Mouse (Mus musculus) lung, adult 2 months (tissue): Measurements from ENCODE around the gene Duox1. TPM values are rescaled to one million over a fixed set of nuclear protein-coding genes. Genes with fewer than 3 reads are reported as not detected.

Experiments
- DNase-seq: peaks from one replicate; pipeline ENCODE4 v3.0.0; 2022
- H3K4me1 ChIP-seq: fragments of 200-500 bp; 2 replicates; pipeline ENCODE4 v1.6.1; 2011; ENCODE audit warnings: low read length; ENCODE audit not compliant: control insufficient read depth, insufficient read depth
- H3K4me3 ChIP-seq: fragments of 200-500 bp; replicated peaks from 2 replicates; pipeline ENCODE3; 2011; ENCODE audit warnings: low read depth, mild to moderate bottlenecking, control low read depth, low read length; ENCODE audit errors: extremely low read depth
- CTCF ChIP-seq: fragments of 200-500 bp; IDR thresholded peaks from 2 replicates; pipeline ENCODE4 v1.5.1; 2011; ENCODE audit warnings: mild to moderate bottlenecking, low read length, control low read depth; ENCODE audit not compliant: insufficient read depth
- POLR2A ChIP-seq: fragments of 200-500 bp; IDR thresholded peaks from 2 replicates; pipeline ENCODE4 v1.6.1; 2011; ENCODE audit warnings: low read depth, mild to moderate bottlenecking, control low read depth, low read length, borderline replicate concordance; ENCODE audit errors: extremely low read depth
- WGBS: fragments of 180-500 bp; shearing (Covaris S2); methylation state at CpG from one replicate; pipeline ENCODE4 v1.1.7; 2018; 5-methylcytosine and 5-hydroxymethylcytosine counted together
- polyA plus RNA-seq: library from polyadenylated mRNA; depleted of rRNA; stranded (reverse); fragments of >200 nt; gene quantifications from 2 replicates; pipeline ENCODE4 v1.2.3, GENCODE M21; 2012

Gene Duox1
- polyA plus RNA-seq, 1 experiment = 2.7 TPM

GRCm38 (mm10) chr2:122354191-122354929, 38.9 kb downstream of the Duox1 start:
- no peak for DNase-seq
- Histone ChIP-seq H3K4me1 (peaks cover under 1% of the 10 kb centered on the region), H3K4me3 (no peak overlapping the region)
- TF ChIP-seq CTCF (no peak), POLR2A (no peak)
- 77% methylated on average over 12 of the region's 12 CpGs for WGBS

GRCm38 (mm10) chr2:122355389-122355788, 39.9 kb downstream of the Duox1 start:
- WGBS = 89% methylated on average over 5 of the region's 5 CpGs
- Histone ChIP-seq H3K4me3 (no peak overlapping the region), H3K4me1 (no peaks in the 10 kb centered on the region)
- no peak for DNase-seq
- TF ChIP-seq CTCF (no peak), POLR2A (no peak)

GRCm38 (mm10) chr2:122356187-122356586, 40.7 kb downstream of the Duox1 start:
- TF ChIP-seq POLR2A (no peak), CTCF (no peak)
- WGBS = 74% methylated on average over 3 of the region's 3 CpGs
- H3K4me3 ChIP-seq = no peak overlapping the region
- no peaks in the 10 kb centered on the region for H3K4me1 ChIP-seq
- no peak for DNase-seq

DNA sequence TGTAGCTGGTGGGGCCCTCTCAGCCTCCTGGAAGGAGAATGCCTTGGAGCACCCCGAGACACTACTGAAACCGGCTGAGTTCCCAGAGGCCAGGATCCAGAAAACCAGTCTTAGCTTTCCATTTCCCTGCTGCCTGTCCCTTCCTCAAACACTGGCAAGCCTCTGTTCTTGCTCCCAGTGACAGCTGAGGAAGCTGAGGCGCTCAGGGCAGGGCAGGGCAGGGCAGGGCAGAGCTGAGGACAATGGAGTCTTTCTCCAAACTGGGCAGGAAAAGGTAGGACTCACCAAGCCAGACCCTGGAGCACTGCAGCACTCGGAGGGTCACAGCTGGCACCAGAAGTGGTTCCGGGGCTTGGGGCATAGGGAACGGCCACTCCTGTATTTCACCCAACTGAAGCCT, 44.8 kb downstream of the Duox1 start:
- TF ChIP-seq CTCF (no peak), POLR2A (no peak)
- Histone ChIP-seq H3K4me1 (no peaks in the 10 kb centered on the region), H3K4me3 (no peak overlapping the region)
- 80% methylated on average over 6 of the region's 6 CpGs for WGBS
- no peak for DNase-seq

DNA sequence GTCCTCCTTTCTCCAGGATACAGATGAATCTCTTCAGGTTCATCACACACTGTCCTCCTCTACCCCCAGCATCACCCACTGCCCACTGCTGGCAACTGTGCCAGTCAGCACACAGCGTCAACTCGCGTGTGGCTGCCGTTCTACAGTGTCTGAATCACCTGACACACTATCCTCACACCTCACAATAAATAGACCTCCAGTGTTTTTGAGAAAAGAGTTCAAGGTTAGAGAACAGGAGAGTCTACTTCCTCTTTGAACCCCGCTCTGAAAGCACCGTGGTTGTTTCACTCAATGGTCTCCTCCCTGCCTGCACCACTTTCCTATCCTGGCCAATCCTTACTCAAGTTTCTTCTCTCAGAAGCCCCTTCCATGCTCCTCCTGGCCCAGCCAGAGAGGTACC, 45.7 kb downstream of the Duox1 start:
- H3K4me1 ChIP-seq = no peaks in the 10 kb centered on the region
- TF ChIP-seq CTCF (no peak), POLR2A (no peak)
- no peak overlapping the region for H3K4me3 ChIP-seq
- DNase-seq = no peak
- WGBS = 66% methylated on average over 6 of the region's 6 CpGs

DNA sequence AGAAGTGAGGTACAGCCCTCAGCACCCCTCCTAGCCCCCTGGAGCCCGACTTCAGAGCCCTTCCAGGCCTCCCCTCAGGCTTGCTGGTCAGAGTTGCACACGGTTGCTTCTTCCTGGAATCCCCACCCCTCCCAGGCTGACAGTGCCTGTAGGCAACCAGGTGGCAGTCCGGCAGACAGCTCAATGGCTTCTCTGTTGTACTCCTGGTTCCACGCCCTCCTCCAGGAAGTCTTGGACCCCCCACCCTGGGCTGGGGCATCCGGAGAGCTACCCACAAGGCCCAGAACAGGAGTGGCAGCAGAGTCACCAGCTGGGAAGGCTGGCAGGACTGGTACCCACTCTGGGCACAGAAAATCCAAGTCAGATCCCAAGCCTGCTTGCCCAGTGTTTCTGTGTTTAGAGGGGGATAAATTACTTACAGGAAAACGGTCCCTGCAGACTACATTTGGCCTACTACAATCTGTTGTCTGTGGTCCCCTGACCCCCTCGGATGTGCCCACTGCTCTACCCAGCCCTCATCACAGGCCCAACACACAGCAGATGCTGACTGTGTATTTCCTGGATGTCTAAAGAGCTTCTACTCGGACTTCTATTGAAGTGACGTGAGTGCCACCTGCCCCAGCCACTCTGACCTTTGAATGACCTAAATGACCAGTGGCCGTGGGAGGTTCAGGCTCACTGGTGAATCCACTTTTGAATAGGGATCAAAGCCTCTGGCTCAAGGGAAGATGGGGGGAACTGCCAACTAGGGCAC, 46.6 kb downstream of the Duox1 start:
- WGBS = 62% methylated on average over 10 of the region's 10 CpGs
- TF ChIP-seq CTCF (no peak), POLR2A (no peak)
- no peaks in the 10 kb centered on the region for H3K4me1 ChIP-seq
- no peak for DNase-seq
- H3K4me3 ChIP-seq = no peak overlapping the region

GRCm38 (mm10) chr2:122362622-122363523, 47.4 kb downstream of the Duox1 start:
- no peak for DNase-seq
- H3K4me3 ChIP-seq = no peak overlapping the region
- TF ChIP-seq POLR2A (no peak), CTCF (no peak)
- no peaks in the 10 kb centered on the region for H3K4me1 ChIP-seq
- 88% methylated on average over 13 of the region's 13 CpGs for WGBS

DNA sequence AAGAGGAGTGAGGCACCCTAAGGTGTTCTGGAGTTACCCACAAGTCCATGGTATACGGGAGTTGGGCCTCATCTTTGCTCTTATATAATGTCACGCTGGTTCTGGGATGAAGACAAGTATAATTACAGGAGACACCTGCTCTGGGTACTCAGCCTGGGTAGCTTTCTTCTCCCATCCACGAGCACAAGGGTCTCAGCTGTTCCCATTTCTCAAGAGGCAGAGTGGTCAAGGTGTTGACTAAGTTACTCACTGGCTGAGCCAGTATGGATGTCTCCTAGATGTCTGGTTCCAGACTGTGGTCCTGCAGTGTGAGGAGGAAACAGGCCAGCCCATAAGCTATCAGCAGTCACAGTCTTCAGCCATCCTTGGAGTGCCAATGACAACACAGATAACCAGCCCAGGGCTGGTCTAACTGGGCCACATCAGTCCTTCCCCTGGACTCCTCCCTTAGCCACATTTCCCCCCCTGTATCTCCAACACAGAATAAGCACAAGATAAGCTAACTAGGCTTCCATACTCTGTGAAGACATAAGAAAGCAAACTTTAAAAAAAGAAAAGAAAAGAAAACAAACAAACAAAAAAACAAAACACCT, 49.0 kb downstream of the Duox1 start:
- WGBS = 84% methylated on average over 3 of the region's 3 CpGs
- Histone ChIP-seq H3K4me3 (no peak overlapping the region), H3K4me1 (no peaks in the 10 kb centered on the region)
- DNase-seq = no peak
- TF ChIP-seq CTCF (no peak), POLR2A (no peak)
